Mouse (Mus musculus) forebrain, postnatal 0 days (tissue): ENCODE results near the gene Prkcb. TPM values are rescaled to one million over a fixed set of nuclear protein-coding genes. Genes with fewer than 3 reads are reported as not detected.

ENCODE experiments used
- ATAC-seq: fragments of 200-750 bp; cut with Nextera tagmentation; 2 replicates; pipeline ENCODE4 v1.8.0; 2017; ENCODE audit warnings: mild to moderate bottlenecking, moderate library complexity
- DNase-seq: peaks from one replicate; pipeline ENCODE4 v3.0.0-alpha.2; 2015
- H3K27ac ChIP-seq: fragments of 300-500 bp; sonication (generic); 2 replicates; pipeline ENCODE4 v1.5.1; 2014; ENCODE audit warnings: low read depth, mild to moderate bottlenecking, antibody characterized with exemption, low read length, moderate library complexity, mixed read lengths
- H3K27me3 ChIP-seq: fragments of 300-500 bp; sonication (generic); 2 replicates; pipeline ENCODE4 v1.6.1; 2014; ENCODE audit warnings: mild to moderate bottlenecking, low read length, mixed read lengths; ENCODE audit not compliant: insufficient read depth
- H3K36me3 ChIP-seq: fragments of 300-500 bp; sonication (generic); 2 replicates; pipeline ENCODE4 v1.6.1; 2014; ENCODE audit warnings: mild to moderate bottlenecking, moderate library complexity; ENCODE audit not compliant: insufficient read depth
- H3K4me1 ChIP-seq: fragments of 300-500 bp; sonication (generic); 2 replicates; pipeline ENCODE4 v1.6.1; 2014; ENCODE audit warnings: antibody characterized with exemption; ENCODE audit not compliant: insufficient read depth
- H3K4me2 ChIP-seq: fragments of 300-500 bp; sonication (generic); 2 replicates; pipeline ENCODE4 v1.6.1; 2014; ENCODE audit warnings: low read depth, mild to moderate bottlenecking, moderate library complexity
- H3K4me3 ChIP-seq: fragments of 300-500 bp; sonication (generic); 2 replicates; pipeline ENCODE4 v1.5.1; 2014; ENCODE audit warnings: low read depth, low read length, mixed read lengths
- H3K9ac ChIP-seq: fragments of 300-500 bp; sonication (generic); 2 replicates; pipeline ENCODE4 v1.6.1; 2014; ENCODE audit warnings: mild to moderate bottlenecking
- H3K9me3 ChIP-seq: fragments of 300-500 bp; sonication (generic); 2 replicates; pipeline ENCODE4 v1.6.1; 2016; ENCODE audit warnings: low read length
- CTCF ChIP-seq: sonication (generic); IDR thresholded peaks from 2 replicates; pipeline ENCODE4 v1.5.1; 2016; ENCODE audit warnings: antibody characterized with exemption, control low read depth, low read depth
- WGBS: fragments of 180-500 bp; shearing (Covaris S2); extraction: QIAGEN DNeasy Blood & Tissue Kit; methylation state at CpG from one replicate; pipeline ENCODE4 v1.1.7; 2014; 5-methylcytosine and 5-hydroxymethylcytosine counted together
- polyA plus RNA-seq: library from polyadenylated mRNA; unstranded; fragments of >200 nt; fragmentation: Nextera tagmentation; extraction: Ambion mirVana; gene quantifications from 2 replicates; pipeline ENCODE4 v1.2.1, GENCODE M21; 2015
- total RNA-seq: library from RNA; depleted of rRNA; stranded (reverse); fragments of >200 nt; gene quantifications from 2 replicates; pipeline ENCODE4 v1.2.3, GENCODE M21; 2014

The Prkcb gene
- total and polyA plus RNA-seq, 2 experiments from 2014 or later: 145 to 207 TPM

DNA sequence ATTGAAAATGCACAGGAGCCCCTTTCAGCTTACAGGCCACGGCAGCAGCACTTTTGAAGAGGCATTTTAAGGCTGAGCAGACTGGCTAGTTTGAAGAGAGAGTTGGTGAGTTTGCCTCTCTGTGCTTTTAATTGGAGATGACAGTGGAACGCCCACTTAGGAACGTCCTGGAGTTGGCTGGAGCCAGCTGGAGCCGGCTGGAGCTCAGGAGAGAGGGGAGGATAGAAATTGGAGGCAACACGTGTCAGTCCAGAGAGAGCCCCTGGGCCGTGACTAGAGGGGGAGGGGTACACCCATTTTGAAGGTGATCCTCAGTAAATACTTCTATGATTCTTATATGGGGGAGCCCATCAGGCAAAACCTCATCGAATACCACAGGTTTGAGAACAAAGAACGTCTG, 287.0 kb downstream of the Prkcb start:
- no peaks in the 10 kb centered on the region for H3K36me3 ChIP-seq
- ATAC-seq: no peak
- no peaks in the 10 kb centered on the region for H3K9me3 ChIP-seq
- H3K27ac ChIP-seq: no peak overlapping the region
- no peak overlapping the region for H3K4me2 ChIP-seq
- 38% methylated on average over 8 of the region's 8 CpGs for WGBS
- H3K9ac ChIP-seq: no peak overlapping the region
- no peak for TF ChIP-seq CTCF
- no peak overlapping the region for H3K4me3 ChIP-seq
- DNase-seq: no peak
- no peaks in the 10 kb centered on the region for H3K4me1 ChIP-seq
- no peaks in the 10 kb centered on the region for H3K27me3 ChIP-seq

GRCm38 (mm10) chr7:122577571-122577970, 289.0 kb downstream of the Prkcb start:
- no peaks in the 10 kb centered on the region for H3K9me3 ChIP-seq
- ATAC-seq (no peak), DNase-seq (no peak)
- TF ChIP-seq CTCF: no peak
- H3K36me3 ChIP-seq: no peaks in the 10 kb centered on the region
- no peak overlapping the region for H3K27ac ChIP-seq
- no peak overlapping the region for H3K4me2 ChIP-seq
- no peaks in the 10 kb centered on the region for H3K27me3 ChIP-seq
- H3K9ac ChIP-seq: no peak overlapping the region
- no peaks in the 10 kb centered on the region for H3K4me1 ChIP-seq
- H3K4me3 ChIP-seq: no peak overlapping the region
- WGBS: 58% methylated on average over 4 of the region's 4 CpGs

- H3K9me3 ChIP-seq: no peaks in the 10 kb centered on the region
- H3K27me3 ChIP-seq: no peaks in the 10 kb centered on the region
- no peak overlapping the region for H3K4me3 ChIP-seq
- no peaks in the 10 kb centered on the region for H3K36me3 ChIP-seq
- ATAC-seq: no peak
- H3K4me1 ChIP-seq: no peaks in the 10 kb centered on the region
- TF ChIP-seq CTCF: no peak
- no peak for DNase-seq
- no peak overlapping the region for H3K9ac ChIP-seq
- 77% methylated on average over 7 of the region's 7 CpGs for WGBS
- H3K27ac ChIP-seq: no peak overlapping the region
- no peak overlapping the region for H3K4me2 ChIP-seq
Measured at GRCm38 (mm10) chr7:122579461-122580157, 291.1 kb downstream of the Prkcb start.

DNA sequence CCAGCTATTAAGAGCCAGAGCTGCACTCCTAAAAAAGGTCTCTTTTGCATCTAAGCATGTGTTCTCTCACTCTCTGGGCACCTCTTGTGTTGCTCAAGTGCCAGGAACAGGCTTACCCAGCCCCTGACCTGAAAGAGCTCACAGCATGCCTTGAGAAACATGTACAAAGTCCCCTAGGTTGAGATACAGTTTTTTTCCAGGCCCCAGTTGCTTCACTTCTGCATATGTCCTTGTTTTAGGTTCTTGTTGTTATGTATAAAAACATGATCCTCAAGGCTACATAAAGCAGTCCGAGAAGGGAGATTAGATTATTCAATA, 291.6 kb downstream of the Prkcb start:
- H3K4me1 ChIP-seq: no peaks in the 10 kb centered on the region
- no peaks in the 10 kb centered on the region for H3K9me3 ChIP-seq
- WGBS: 84% methylated on average over 1 of the region's 1 CpGs
- no peaks in the 10 kb centered on the region for H3K27me3 ChIP-seq
- H3K27ac ChIP-seq: no peak overlapping the region
- no peak overlapping the region for H3K9ac ChIP-seq
- no peak for ATAC-seq
- no peak overlapping the region for H3K4me3 ChIP-seq
- DNase-seq: no peak
- H3K4me2 ChIP-seq: no peak overlapping the region
- no peak for TF ChIP-seq CTCF
- no peaks in the 10 kb centered on the region for H3K36me3 ChIP-seq

DNA sequence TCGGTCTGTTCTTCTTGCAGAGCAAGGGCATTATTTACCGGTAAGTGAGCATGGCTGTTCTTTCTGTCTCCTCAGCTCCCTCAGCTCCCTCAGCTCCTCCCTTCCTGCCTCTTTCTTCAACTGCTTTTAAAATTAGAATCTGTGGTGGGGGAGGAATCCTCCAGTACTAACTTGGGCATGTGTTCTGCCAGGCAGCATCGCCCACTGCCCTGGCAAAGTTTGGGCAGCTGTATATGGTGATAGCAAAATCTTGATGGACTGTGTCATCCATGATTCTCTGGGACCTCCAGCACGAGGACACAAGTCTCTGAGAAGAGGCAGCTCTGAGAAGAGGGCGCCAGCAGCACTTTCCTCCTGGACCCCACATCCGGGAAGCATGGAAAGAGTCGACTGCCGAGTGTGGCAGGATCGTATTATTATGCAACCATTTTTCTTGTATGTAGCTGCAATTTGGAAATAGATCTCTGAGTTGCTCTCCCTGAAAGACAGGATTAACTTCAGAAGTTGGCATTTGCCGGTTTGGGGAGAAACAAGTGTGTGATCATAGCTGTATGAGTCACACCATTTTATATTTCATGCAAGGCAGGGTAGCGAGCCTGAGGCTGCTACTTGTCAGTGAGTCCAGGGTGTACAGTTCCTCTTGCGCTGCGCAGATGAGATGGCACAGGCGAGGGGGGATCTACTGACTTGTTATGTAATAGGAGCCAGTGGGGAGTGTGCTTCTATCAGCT, 296.0 kb downstream of the Prkcb start:
- WGBS: 80% methylated on average over 14 of the region's 14 CpGs
- no peak for TF ChIP-seq CTCF
- H3K27ac ChIP-seq: no peak overlapping the region
- H3K4me2 ChIP-seq: no peak overlapping the region
- DNase-seq (no peak), ATAC-seq (no peak)
- H3K9me3 ChIP-seq: no peaks in the 10 kb centered on the region
- H3K9ac ChIP-seq: no peak overlapping the region
- no peaks in the 10 kb centered on the region for H3K4me1 ChIP-seq
- H3K27me3 ChIP-seq: no peaks in the 10 kb centered on the region
- H3K4me3 ChIP-seq: no peak overlapping the region
- no peaks in the 10 kb centered on the region for H3K36me3 ChIP-seq

- H3K27ac ChIP-seq: no peak overlapping the region
- H3K4me2 ChIP-seq: no peak overlapping the region
- H3K36me3 ChIP-seq: no peaks in the 10 kb centered on the region; the same call in none of the 2 replicates
- H3K4me1 ChIP-seq: no peaks in the 10 kb centered on the region
- TF ChIP-seq CTCF: no peak
- no peak overlapping the region for H3K4me3 ChIP-seq
- no peaks in the 10 kb centered on the region for H3K9me3 ChIP-seq
- no peaks in the 10 kb centered on the region for H3K27me3 ChIP-seq
- no peak overlapping the region for H3K9ac ChIP-seq
- ATAC-seq (no peak), DNase-seq (no peak)
- WGBS: 73% methylated on average over 10 of the region's 10 CpGs
Measured at GRCm38 (mm10) chr7:122595897-122596296, 307.3 kb downstream of the Prkcb start.

DNA sequence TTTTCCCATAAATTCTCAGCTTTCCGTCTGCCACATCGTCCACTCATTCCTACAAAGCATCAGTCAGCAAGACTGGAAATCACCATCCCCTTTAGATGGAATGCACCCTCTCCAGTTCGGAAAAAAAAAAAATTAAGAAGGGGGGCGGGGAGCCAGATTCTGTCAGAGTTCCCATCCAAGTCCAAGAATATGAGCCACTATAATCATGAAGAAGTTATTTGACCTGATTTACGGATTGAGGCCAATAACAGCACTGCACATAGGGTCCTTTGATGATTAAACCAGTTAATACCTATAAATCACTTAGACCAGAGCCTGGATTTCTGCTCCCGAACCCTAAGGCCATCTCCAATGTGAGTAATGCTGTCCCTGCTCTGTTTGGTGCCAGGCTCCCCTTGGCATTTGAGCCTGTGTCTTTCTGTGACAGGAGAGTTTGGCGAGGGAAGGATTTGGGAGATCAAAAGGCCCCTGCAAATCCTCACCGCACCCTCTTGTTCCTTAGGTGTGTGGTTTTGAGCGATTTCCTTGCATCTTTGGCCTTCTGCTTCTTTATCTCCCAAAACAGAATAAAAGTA, 308.1 kb downstream of the Prkcb start:
- Histone ChIP-seq H3K4me3 (no peak overlapping the region), H3K36me3 (no peaks in the 10 kb centered on the region; the same call in 1 of the 2 replicates), H3K4me1 (no peaks in the 10 kb centered on the region), H3K9me3 (no peaks in the 10 kb centered on the region), H3K4me2 (no peak overlapping the region), H3K9ac (no peak overlapping the region), H3K27me3 (no peaks in the 10 kb centered on the region), H3K27ac (no peak overlapping the region)
- DNase-seq (no peak), ATAC-seq (no peak)
- WGBS: 71% methylated on average over 9 of the region's 9 CpGs
- TF ChIP-seq CTCF: no peak
